Mouse (Mus musculus): ENCODE results near the gene Phf3.

GRCm38 (mm10) chr1:30872836-30873540, 733 bp downstream of the Phf3 start:
- TF ChIP-seq CTCF (IDR thresholded peaks at IDR 0.05; ENCODE audit: low read depth) = no peak
- TF ChIP-seq EP300 (IDR thresholded peaks at IDR 0.05; ENCODE audit: low read depth) = no peak

Data from liver, postnatal 0 days (tissue).